Mouse (Mus musculus): ENCODE measurements around the gene Dnah2.

Dnah2 gene

GRCm38 (mm10) chr11:69386758-69387157 lies 162.2 kb downstream of the Dnah2 start:
- DNase-seq: no peak

- no peak for DNase-seq
Observed at GRCm38 (mm10) chr11:69384979-69385378, 163.9 kb downstream of the Dnah2 start.

DNA sequence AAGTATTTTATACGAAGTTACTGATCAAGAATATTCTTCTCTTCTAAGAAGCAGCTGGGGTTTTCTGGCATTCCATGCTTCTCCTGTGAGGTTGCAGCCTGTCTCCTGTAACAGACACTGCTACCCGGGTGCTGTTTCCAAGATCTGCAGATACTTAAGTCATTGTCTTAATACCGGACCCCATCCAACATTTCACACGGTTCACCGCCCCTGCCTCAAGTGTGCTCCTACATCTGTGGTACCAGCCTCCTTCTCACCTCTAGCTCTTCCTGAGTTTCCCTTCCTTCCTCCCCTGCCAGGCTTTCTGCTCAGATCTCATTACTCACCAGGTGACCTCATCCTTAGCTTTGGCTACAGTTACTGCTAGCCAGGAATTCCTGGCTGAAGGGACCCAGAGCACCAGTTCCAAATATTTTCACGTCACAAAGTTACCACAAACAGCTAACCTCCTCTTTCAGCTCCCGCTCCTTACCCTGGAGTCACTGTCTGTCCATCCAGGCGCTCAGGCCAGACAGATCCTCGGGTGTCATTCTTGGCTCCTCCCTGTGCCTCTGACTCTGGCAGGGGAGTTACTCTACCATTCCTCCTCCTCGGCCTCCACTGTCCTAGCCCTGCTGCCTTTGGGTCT lies 166.3 kb downstream of the Dnah2 start:
- DNase-seq: no peak

GRCm38 (mm10) chr11:69381356-69381755 lies 167.6 kb downstream of the Dnah2 start:
- no peak for DNase-seq

DNA sequence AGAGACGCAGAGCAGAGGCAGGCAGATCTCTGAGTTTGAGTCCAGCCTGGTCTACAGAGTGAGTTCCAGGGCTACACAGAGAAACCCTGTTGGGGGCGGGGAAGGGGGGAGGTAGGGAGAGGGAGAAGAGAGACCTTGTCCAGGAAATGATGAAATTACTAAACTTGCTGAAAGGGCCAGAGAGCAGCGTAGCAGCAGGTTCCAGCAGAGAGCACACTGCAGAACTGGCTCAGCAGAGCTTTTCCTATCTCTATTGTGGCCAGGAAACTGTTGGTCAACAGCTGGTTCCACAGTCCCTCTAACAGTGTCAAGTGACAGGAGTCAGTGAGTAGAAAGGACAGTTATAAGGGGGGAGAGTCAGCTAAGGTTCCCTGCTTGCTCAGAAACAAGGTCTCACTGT lies 169.3 kb downstream of the Dnah2 start:
- no peak for DNase-seq

DNA sequence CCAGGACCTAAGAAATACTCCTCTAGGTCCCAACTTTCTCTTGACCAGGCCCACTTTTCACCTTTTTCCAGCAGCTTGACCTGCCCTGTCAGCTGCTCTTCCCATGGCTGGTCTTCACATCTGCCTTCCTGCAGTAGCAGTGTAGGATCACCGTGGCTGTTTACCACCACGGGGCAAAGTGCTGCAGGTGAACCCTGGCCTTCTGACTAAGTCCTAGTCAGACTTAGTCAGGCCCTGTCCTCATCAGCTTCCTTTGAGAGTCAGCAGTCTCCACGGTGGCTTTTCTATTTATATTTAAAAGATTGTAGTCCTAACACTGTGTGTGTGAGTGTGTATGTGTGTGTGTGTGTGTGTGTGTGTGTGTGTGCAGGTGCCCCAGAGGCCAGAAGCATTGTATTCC lies 171.1 kb downstream of the Dnah2 start:
- DNase-seq: no peak

DNA sequence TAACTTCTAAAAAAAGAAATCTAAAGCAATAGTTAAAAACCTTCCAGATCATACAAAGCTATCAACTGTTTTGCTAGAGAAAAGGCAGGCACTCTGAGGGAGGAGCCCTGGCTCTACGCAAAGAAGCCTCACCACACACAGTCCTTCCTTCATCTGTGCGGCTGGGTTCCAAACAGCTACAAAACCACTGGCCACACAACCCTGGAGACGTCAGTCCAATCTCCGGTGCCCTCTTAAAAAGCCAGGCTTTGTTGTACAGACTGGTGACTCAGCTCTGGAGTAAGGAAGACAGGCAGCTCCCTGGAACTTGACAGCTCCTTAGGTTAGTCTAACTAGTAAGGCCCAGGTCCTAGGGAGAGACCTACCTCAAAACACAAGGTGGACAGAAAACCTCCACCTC lies 173.3 kb downstream of the Dnah2 start:
- no peak for DNase-seq

DNA sequence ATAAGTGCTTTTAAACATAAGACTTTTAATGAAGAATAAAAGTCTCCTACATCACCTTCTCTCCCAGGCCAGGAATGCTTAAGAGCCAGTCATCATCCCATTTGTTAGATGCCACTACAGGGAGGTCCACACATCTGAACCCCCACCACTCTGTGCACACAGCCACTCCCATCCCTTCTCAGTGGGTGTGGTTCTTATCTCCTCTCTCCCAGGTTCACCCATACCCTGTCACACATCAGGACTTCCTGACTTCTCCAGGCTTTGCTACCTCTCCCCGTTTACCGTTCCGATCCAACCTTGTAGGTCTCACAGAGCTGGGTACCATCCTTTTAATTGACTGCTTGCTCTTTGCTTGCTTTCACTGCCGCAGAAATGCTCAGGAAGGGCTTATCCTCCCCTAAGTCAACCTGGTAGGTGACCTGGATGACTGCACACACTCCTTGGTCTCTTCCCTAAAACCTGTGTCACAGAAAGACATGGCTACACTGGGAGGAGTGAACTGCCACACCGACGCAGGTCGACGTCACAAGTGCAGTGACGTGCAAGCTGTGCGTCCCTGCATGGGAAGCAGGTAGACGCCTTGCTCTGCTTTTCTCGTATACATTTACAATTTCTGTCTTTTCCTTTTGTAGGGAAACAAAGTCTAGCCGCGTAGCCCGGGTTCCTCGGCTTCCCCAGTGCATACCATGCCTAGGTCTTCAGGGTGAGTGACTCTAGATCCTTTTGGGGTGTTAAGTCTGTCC lies 175.5 kb downstream of the Dnah2 start:
- DNase-seq: no peak

GRCm38 (mm10) chr11:69372780-69373170 lies 176.1 kb downstream of the Dnah2 start:
- no peak for DNase-seq

DNA sequence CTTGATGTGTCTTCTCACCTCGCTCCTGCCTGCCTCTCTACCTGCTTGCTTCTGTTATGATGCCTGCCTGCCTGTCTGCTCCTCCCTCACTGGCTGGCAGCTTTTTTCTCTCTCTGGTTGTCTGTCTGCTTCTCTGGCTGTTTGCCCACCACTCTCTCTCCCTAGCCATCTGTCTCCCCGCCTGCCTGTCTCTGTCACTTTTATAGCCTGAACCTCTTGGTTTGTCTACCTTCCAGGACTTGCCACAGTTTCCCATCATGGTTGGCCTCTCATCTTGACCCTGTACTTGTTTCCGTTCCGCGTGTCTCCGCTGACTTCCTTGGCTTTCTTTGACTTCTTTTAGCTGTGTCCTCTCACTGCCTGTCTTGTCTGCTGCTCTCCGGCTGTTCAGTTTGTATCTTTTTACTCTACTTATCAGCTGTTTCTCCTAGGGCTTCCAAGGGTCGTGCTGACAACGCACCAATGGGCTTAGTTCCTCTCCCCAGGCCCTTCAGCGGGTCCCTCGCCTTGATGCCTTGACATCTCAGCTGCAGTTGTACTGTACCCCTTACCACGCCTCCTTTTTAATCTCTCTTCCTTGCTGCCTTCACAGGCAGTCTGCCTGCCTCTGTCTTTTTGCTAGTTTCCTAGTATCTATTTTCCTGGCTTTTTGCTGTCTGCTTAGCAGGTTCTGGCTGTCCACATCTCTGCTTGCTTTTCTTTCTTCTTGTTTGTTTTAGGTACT lies 176.7 kb downstream of the Dnah2 start:
- DNase-seq: peak; percentile 88

DNA sequence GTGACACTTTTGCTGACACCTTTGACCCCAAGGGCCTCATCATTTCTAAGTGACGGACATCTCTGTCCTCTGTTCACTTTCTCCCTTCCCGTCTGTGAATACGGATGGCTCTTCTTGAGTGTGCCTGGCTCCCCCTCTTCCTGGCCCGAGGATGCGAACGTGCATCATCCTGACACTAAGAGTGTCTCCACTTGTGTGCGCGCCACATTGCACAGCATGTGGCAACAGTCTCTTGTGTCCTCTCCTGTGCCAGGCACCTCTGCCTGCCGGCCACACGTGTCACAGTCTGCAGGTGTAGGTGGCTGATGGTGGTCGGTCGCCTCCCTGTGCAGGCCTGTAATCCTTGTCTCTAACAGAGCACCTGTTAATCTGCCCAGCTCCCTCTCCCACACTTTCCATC lies 177.3 kb downstream of the Dnah2 start:
- DNase-seq: no peak

- DNase-seq: no peak
Observed at GRCm38 (mm10) chr11:69370817-69371215, 178.1 kb downstream of the Dnah2 start.
